In the genomic region with DNA sequence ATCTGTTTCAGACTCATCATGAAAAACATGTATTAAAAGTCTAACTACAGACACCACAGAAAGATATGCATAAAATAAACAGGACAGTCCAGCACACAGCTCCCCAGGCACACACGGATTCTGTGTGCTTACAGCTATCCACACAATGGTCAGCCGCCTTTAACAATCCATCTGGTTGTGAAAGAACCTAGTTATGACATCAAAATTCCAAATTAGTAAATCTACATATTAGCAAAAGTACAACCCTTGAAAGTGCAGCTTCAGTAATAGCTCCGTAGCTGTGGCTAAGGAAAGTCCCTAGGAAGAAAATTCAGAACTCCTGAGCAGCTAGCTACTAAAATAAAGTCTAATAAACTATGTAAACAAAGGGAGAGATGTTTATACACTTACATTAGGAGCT, we compare ENCODE assay signal across 25 mouse cellular contexts. TPM values are rescaled to one million over a fixed set of nuclear protein-coding genes. Genes with fewer than 3 reads are reported as not detected.
A peak's percentile ranks its signal among the peaks of the same experiment; 100 is the strongest.
DNase-seq lines count a peak whose midpoint lies in the region; ATAC-seq and TF ChIP-seq lines count a peak whose summit lies in the region.
"Had no signal": no experiment of that assay in that cellular context is flagged by ENCODE, and none has a peak within 500 bp of the region (broad histone marks: within the 10 kb centered on the region; RNA-seq: fewer than 3 reads in every experiment).

No protein-coding gene starts in this region.

- no peaks in the 10 kb centered on the region for H3K9me3 ChIP-seq in limb, embryonic 15.5 days
- no peaks in the 10 kb centered on the region for H3K9me3 ChIP-seq in limb, embryonic 10.5 days (replicated peaks)
- no peaks in the 10 kb centered on the region for H3K9me3 ChIP-seq in liver, postnatal 0 days (ENCODE audit: low read length)
- no peaks in the 10 kb centered on the region for H3K9me3 ChIP-seq in liver, embryonic 11.5 days (ENCODE audit: control insufficient read depth, low read length)
- H3K9me3 ChIP-seq in lung, embryonic 16.5 days (ENCODE audit: control insufficient read depth, low read length): no peaks in the 10 kb centered on the region
- H3K9me3 ChIP-seq: forebrain, embryonic 10.5 days; forebrain, embryonic 13.5 days; G1E; heart, embryonic 10.5 days; heart, embryonic 13.5 days had no signal

- H3K27ac ChIP-seq in limb, embryonic 15.5 days: 0 out of 2 replicates have a peak overlapping the region, but pooled peaks have one; percentile 9
- H3K27ac ChIP-seq in limb, embryonic 10.5 days: no peak overlapping the region
- H3K27ac ChIP-seq in liver, postnatal 0 days (ENCODE audit: low read depth): peak overlapping the region; percentile 2; the same call in 1 of the 2 replicates
- H3K27ac ChIP-seq in liver, embryonic 11.5 days (ENCODE audit: low read depth, low read length): no peak overlapping the region
- H3K27ac ChIP-seq in lung, embryonic 16.5 days (ENCODE audit: low read length): peak overlapping the region; percentile 72
- H3K27ac ChIP-seq: forebrain, embryonic 10.5 days; forebrain, embryonic 13.5 days; heart, embryonic 10.5 days; heart, embryonic 13.5 days had no signal

- no peak for DNase-seq in limb, embryonic 10.5 days (ENCODE audit: low spot score)
- no peak for DNase-seq in liver, postnatal 0 days
- DNase-seq in liver, embryonic 11.5 days (ENCODE audit: low spot score): no peak
- no peak for DNase-seq in lung, adult 2 months
- DNase-seq: adrenal gland, postnatal 10 days; adrenal gland, postnatal 36 days; B cell, adult 2 months; cerebellum, adult 18-20 months; cerebellum, adult 9-10 months; cerebellum, postnatal 14 days; gastrocnemius, postnatal 10 days; gastrocnemius, postnatal 36 days; heart, adult 2 months; heart, postnatal 14 days; heart, postnatal 4 days had no signal

- H3K9ac ChIP-seq in limb, embryonic 15.5 days: no peak overlapping the region
- no peak overlapping the region; the same call in 1 of the 2 replicates for H3K9ac ChIP-seq in liver, postnatal 0 days (replicated peaks)
- H3K9ac ChIP-seq in liver, embryonic 11.5 days (ENCODE audit: low read depth, low read length): no peak overlapping the region
- no peak overlapping the region for H3K9ac ChIP-seq in lung, embryonic 16.5 days (ENCODE audit: low read length)
- H3K9ac ChIP-seq: forebrain, embryonic 13.5 days; heart, embryonic 13.5 days had no signal

- H3K27me3 ChIP-seq in limb, embryonic 15.5 days: no peaks in the 10 kb centered on the region
- no peaks in the 10 kb centered on the region for H3K27me3 ChIP-seq in limb, embryonic 10.5 days (ENCODE audit: low read depth, poor library complexity, severe bottlenecking)
- no peaks in the 10 kb centered on the region for H3K27me3 ChIP-seq in liver, postnatal 0 days (ENCODE audit: insufficient read depth, low read length)
- H3K27me3 ChIP-seq in liver, embryonic 11.5 days (replicated peaks; ENCODE audit: control insufficient read depth, insufficient read depth, low read length): no peaks in the 10 kb centered on the region
- H3K27me3 ChIP-seq in lung, embryonic 16.5 days (ENCODE audit: control insufficient read depth, insufficient read depth, low read depth, low read length): no peaks in the 10 kb centered on the region
- H3K27me3 ChIP-seq: CH12.LX; forebrain, embryonic 13.5 days; heart, embryonic 13.5 days; Patski had no signal

- no peak overlapping the region for H3K4me2 ChIP-seq in limb, embryonic 15.5 days
- peak overlapping the region; percentile 55 for H3K4me2 ChIP-seq in liver, postnatal 0 days (ENCODE audit: low read depth, low read length)
- no peak overlapping the region for H3K4me2 ChIP-seq in liver, embryonic 11.5 days
- peak overlapping the region; percentile 22; the same call in 1 of the 2 replicates for H3K4me2 ChIP-seq in lung, embryonic 16.5 days (ENCODE audit: low read depth, low read length)
- H3K4me2 ChIP-seq: forebrain, embryonic 13.5 days; heart, embryonic 13.5 days had no signal

- WGBS in limb, embryonic 15.5 days: 62% methylated on average over 3 of the region's 3 CpGs
- WGBS in limb, embryonic 10.5 days: 93% methylated on average over 3 of the region's 3 CpGs
- WGBS in liver, postnatal 0 days (ENCODE audit: insufficient replicate concordance): 55% methylated on average over 3 of the region's 3 CpGs
- WGBS in liver, embryonic 11.5 days: 66% methylated on average over 3 of the region's 3 CpGs
- WGBS in lung, embryonic 16.5 days: 20% methylated on average over 3 of the region's 3 CpGs
- WGBS in lung, adult 2 months: 18% methylated on average over 3 of the region's 3 CpGs

- TF ChIP-seq CTCF in liver, postnatal 0 days (IDR thresholded peaks at IDR 0.05; ENCODE audit: low read depth): no peak
- no peak for TF ChIP-seq CTCF in lung, adult 2 months (IDR thresholded peaks at IDR 0.05; ENCODE audit: insufficient read depth, low read length)

- no peak overlapping the region for H3K4me3 ChIP-seq in limb, embryonic 15.5 days
- H3K4me3 ChIP-seq in limb, embryonic 10.5 days: no peak overlapping the region
- peak overlapping the region; percentile 15; the same call in 1 of the 2 replicates for H3K4me3 ChIP-seq in liver, postnatal 0 days (ENCODE audit: low read depth, low read length)
- no peak overlapping the region for H3K4me3 ChIP-seq in liver, embryonic 11.5 days (ENCODE audit: low read depth, low read length)
- H3K4me3 ChIP-seq in lung, embryonic 16.5 days (ENCODE audit: low read length): no peak overlapping the region
- H3K4me3 ChIP-seq in lung, adult 2 months (replicated peaks; ENCODE audit: extremely low read depth, low read depth, low read length): no peak overlapping the region
- H3K4me3 ChIP-seq: forebrain, embryonic 10.5 days; forebrain, embryonic 13.5 days; heart, adult 2 months; heart, embryonic 10.5 days; heart, embryonic 13.5 days had no signal

- no peak for TF ChIP-seq POLR2A in lung, adult 2 months (IDR thresholded peaks at IDR 0.05; ENCODE audit: borderline replicate concordance, extremely low read depth, low read depth, low read length)

- no peak for ATAC-seq in limb, embryonic 15.5 days (ENCODE audit: insufficient number of reproducible peaks, low FRiP score, low TSS enrichment, low read depth)
- peak; percentile 44; the same call in 1 of the 2 replicates for ATAC-seq in liver, postnatal 0 days
- no peak for ATAC-seq in liver, embryonic 11.5 days (replicated peaks; ENCODE audit: low FRiP score)
- peak; percentile 48; the same call in 1 of the 2 replicates for ATAC-seq in lung, embryonic 16.5 days (ENCODE audit: low read depth)
- ATAC-seq: forebrain, embryonic 13.5 days; forebrain, embryonic 16.5 days; Patski had no signal

- peaks cover 39% of the 10 kb centered on the region for H3K4me1 ChIP-seq in limb, embryonic 15.5 days
- peaks cover 46% of the 10 kb centered on the region for H3K4me1 ChIP-seq in limb, embryonic 10.5 days
- H3K4me1 ChIP-seq in liver, postnatal 0 days (ENCODE audit: insufficient read depth): peaks cover 24% of the 10 kb centered on the region
- H3K4me1 ChIP-seq in liver, embryonic 11.5 days (replicated peaks; ENCODE audit: control insufficient read depth, insufficient read depth, low read length): peaks cover 7% of the 10 kb centered on the region
- H3K4me1 ChIP-seq in lung, embryonic 16.5 days (replicated peaks; ENCODE audit: control insufficient read depth, insufficient read depth, low read length): peaks cover 55% of the 10 kb centered on the region
- H3K4me1 ChIP-seq in lung, adult 2 months (ENCODE audit: control insufficient read depth, insufficient read depth, low read length): peaks cover 46% of the 10 kb centered on the region

- H3K36me3 ChIP-seq in limb, embryonic 15.5 days: no peaks in the 10 kb centered on the region
- H3K36me3 ChIP-seq in limb, embryonic 10.5 days: peaks cover 25% of the 10 kb centered on the region
- no peaks in the 10 kb centered on the region for H3K36me3 ChIP-seq in liver, postnatal 0 days (replicated peaks; ENCODE audit: insufficient read depth, low read length)
- no peaks in the 10 kb centered on the region for H3K36me3 ChIP-seq in liver, embryonic 11.5 days (ENCODE audit: control insufficient read depth, insufficient read depth, low read length)
- H3K36me3 ChIP-seq in lung, embryonic 16.5 days (ENCODE audit: control insufficient read depth, insufficient read depth, low read length): no peaks in the 10 kb centered on the region
- H3K36me3 ChIP-seq: forebrain, embryonic 10.5 days; G1E; heart, embryonic 10.5 days; heart, embryonic 13.5 days had no signal

- TF ChIP-seq EP300 in liver, postnatal 0 days (IDR thresholded peaks at IDR 0.05; ENCODE audit: low read depth): no peak

RNA-seq across cellular contexts. Expression of gene Myo1b, which starts 21.1 kb away (rescaled TPM):
- polyA plus RNA-seq in limb, embryonic 15.5 days (2015; fragmentation: Nextera tagmentation; extraction: Ambion mirVana): 76.1 and 88.9 TPM in 2 replicates
- polyA plus RNA-seq in limb, embryonic 10.5 days (2016; fragmentation: Nextera tagmentation; extraction: Ambion mirVana): 103 and 115 TPM in 2 replicates
- polyA plus RNA-seq in liver, postnatal 0 days (2015; fragmentation: Nextera tagmentation; extraction: Ambion mirVana): 10.7 and 12.6 TPM in 2 replicates
- polyA plus RNA-seq in liver, embryonic 11.5 days (2014; fragmentation: Nextera tagmentation; extraction: Ambion mirVana): 26.4 and 27.0 TPM in 2 replicates
- polyA plus RNA-seq in lung, embryonic 16.5 days (2015; fragmentation: Nextera tagmentation; extraction: Ambion mirVana): 80.4 and 83.0 TPM in 2 replicates
- polyA plus RNA-seq in lung, adult 2 months (2012; rRNA removed): 32.9 and 54.1 TPM in 2 replicates
- polyA plus RNA-seq: G1E had no signal

Comparison
In these comparisons a context has a peak if more than half of its experiments do, and no peak if none do; other contexts are left out.
1. ATAC-seq: peak in liver, postnatal 0 days (single experiment) and lung, embryonic 16.5 days (single experiment); none in limb, embryonic 15.5 days (single experiment) and liver, embryonic 11.5 days (single experiment).
2. H3K27ac ChIP-seq: peak in limb, embryonic 15.5 days (single experiment), liver, postnatal 0 days (single experiment) and lung, embryonic 16.5 days (single experiment); none in limb, embryonic 10.5 days (single experiment) and liver, embryonic 11.5 days (single experiment).
3. H3K4me2 ChIP-seq: peak in liver, postnatal 0 days (single experiment) and lung, embryonic 16.5 days (single experiment); none in limb, embryonic 15.5 days (single experiment) and liver, embryonic 11.5 days (single experiment).